Mouse (Mus musculus): ENCODE measurements around the gene Cyp39a1. TPM values are rescaled to one million over a fixed set of nuclear protein-coding genes. Genes with fewer than 3 reads are reported as not detected.

Gene Cyp39a1
- total RNA-seq, 2 experiments from 2014 or later: 0.99 to 1.6 TPM

GRCm38 (mm10) chr17:43677317-43677716, 10.1 kb downstream of the Cyp39a1 start:
- DNase-seq (ENCODE audit: low spot score in 2 of 2): no peak

DNA sequence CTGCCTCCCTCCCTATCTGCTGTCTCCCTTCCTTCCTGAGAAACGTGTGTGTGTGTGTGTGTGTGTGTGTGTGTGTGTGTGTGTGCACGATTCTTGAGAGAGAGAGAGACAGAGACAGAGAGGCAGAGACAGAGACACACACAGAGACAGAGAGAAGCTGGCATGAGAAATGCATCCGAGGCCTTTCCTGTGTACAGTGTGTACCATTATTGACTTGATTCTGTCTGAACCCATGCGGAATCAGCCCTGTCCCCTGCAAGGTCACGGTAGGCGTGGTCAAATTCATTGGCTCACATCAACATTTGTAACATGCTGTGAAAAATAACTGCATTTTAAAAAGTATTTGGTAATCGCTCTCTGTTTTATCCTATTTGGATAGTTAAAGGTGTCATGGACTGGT, 16.9 kb downstream of the Cyp39a1 start:
- no peak for DNase-seq (ENCODE audit: low spot score in 2 of 2)

DNA sequence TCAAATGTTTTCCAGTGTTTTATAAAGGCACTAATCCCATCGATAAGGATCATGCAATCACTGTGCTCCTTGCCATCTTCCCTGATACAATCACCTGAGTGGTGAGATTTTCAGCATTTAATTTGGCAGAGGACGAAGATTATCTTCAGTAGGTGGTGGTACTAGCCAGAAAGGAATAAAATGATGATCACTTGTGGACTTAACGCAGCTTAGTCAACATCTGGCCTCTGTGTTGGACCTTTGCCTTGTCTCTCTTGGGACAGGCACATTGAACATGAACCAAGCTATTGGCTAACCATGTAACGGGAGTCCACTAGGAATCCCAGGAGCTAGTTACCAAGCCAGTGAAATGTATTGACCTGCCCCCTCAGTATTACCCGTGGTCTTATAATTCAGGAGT, 17.4 kb downstream of the Cyp39a1 start:
- no peak for DNase-seq (ENCODE audit: low spot score in 2 of 2)

GRCm38 (mm10) chr17:43689591-43689990, 22.4 kb downstream of the Cyp39a1 start:
- no peak for DNase-seq (ENCODE audit: low spot score in 2 of 2)

DNA sequence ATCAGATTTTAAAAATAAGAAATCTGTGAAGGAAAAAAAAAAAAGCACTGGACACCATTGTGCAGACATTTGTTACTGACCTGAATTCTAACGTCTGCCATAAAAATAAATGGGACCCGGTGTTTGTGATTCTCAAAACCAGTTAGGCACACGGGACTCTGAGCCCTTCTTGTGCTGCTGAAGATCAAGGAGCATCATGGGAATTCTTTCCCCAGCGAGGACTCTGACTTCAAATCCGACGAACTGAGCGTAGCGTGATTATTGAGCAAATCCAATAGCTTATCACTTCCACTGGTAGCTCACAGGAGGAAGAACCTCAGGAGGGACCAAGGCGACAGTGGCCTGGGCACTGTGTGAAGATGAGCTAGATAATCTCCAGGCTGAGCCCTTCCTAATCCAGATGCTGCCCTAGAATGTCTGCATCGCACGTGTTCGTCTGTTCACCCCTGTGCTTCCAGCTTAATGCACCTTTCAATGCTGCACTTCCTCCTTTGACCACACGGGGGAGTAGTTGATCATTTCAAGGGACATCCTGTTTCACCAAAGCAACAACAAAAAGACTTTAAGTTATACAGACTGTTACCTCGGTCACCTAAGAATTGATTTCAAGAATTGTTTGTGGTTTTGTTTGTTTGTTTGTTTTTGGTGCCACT, 31.9 kb downstream of the Cyp39a1 start:
- DNase-seq (ENCODE audit: low spot score in 2 of 2): peak; percentile 57 to 72

DNA sequence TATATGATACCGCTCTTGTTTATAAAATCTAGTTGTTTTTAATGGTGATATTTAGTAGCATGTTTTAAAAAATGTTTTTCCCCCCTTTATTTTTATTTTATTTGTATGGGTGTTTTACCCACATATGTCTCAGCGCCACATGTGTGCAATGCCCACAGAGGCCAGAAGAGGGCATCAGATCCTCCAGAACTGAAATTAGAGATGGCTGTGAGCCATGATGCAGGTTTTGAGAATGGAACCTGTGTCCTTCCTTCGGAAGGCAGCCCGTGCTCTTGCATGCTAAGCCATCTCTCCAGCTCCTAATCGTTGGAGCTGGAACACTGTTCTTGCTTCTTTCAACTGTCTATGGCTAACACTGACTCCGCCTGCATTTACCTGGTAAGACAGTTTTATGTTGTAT, 33.8 kb downstream of the Cyp39a1 start:
- peak; percentile 57 to 58 for DNase-seq (ENCODE audit: low spot score in 2 of 2)

GRCm38 (mm10) chr17:43704216-43704930, 37.1 kb downstream of the Cyp39a1 start:
- no peak for DNase-seq (ENCODE audit: low spot score in 2 of 2)

GRCm38 (mm10) chr17:43706749-43707148, 39.5 kb downstream of the Cyp39a1 start:
- DNase-seq (ENCODE audit: low spot score in 2 of 2): no peak

DNA sequence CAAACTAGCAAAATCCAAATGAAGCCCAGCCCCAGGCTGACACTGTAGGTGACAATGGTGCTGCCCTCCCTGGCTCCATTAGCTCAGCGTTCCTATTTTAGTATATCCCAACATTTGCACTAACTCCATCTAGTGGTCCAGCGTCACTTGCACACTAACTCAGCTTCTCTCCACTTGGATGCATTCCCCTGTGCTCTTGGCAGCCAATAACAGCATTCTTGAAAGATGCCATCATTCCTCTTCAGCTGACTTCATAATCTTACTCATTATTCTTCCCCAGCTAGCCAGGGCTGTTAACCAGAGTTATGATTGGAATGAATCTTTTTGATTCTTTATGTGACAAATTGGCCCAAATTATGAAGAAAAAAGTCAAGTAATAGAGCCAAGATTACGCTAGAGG, 40.0 kb downstream of the Cyp39a1 start:
- DNase-seq (ENCODE audit: low spot score in 2 of 2): no peak

DNA sequence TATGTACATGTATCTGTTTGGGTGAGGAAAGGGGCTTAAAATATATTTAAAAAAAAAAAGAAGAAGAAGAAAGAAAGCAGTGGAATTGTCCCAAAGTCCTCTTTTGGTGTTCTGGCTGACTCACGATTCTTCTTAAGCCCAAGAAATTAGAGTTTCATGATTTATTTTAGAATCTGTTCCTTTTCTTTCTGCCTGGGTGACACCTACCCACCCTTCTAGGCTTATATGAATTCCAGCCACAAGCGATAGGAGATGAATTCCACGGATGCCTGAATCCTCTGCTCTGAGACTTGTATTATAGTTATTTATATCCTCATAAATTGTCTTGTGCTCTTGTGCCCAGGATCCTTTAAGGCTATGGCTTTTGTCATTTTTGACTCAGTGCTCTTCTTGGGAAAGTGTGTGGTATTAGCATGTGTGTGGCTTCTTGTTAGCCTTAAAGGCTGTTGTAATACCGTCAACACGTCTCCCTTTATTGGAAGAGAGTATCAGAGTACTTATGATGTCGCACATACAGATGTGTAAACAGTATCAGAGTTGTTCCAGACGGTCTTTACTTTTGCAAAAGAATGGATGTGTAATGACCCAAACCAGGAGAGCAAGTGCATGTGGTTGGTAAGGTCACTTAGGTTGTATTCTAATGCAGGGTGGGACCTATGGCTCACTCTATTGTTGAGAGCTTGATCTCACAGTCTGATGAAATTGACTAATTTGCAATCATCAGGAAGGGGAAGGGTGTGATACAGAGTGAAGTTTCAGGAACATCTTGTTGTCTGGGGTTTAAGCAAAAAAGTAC, 44.5 kb downstream of the Cyp39a1 start:
- no peak for DNase-seq (ENCODE audit: low spot score in 2 of 2)

DNA sequence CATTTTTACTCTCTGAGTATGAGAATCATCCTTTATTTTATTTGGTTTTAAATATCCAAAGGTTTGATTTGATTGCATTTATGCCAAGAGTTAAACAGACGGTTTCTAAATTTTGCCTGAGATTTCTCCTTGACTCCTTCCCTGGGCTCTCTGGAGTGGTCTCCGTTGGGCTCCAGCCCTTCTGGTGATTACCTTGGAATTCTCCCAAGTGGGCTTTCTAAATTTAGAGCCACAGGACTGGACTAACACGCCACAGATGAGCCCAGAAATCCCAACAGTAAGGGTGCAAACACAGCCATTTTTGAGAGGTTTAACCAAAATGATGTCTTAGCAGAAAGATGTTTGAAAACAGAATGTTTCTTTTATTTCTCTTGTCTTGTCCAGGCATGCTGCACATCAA, 47.0 kb downstream of the Cyp39a1 start:
- peak in 1 of 2 experiments; percentile 4 for DNase-seq (ENCODE audit: low spot score in 2 of 2)

DNA sequence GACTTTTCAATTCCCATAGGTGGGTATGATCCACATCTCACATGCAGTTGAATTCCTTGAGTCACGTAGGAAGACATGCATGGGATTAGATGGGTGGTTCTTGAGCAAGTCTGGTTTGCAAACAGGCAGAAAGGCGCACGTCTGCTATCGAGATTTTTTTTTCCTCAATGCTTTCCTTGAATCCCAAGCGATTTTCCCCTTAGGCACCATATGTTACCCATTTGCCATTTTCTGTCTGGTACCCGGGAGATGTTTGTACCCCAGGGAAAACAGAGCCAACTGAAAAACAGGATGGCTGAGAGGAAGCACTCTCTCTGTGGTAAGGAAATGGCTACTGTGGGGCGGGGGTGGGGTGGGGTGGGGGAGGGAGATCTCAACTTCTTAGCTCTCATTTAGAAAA, 49.4 kb downstream of the Cyp39a1 start:
- peak in 1 of 2 experiments; percentile 9 for DNase-seq (ENCODE audit: low spot score in 2 of 2)

- no peak for DNase-seq (ENCODE audit: low spot score in 2 of 2)
Measured at GRCm38 (mm10) chr17:43719401-43719800, 52.2 kb downstream of the Cyp39a1 start.

DNA sequence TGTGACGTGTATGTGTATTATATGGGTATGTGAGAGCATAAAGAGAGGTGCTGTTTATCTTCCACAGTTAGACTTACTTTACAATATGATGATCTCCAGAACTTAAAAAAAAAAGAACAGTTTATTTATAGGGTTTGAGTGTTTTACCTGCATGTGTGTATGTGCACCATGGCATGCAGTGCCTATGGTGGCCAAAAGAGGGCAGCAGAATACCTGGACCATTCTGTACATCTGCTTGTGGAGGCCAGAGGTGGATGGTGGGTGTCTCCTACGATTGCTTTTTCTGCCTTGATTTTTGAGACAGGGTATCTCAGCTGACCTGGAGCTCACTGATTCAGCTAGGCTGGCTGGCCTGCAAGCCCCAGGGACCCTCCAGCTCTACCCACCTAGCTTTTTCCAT, 57.3 kb downstream of the Cyp39a1 start:
- DNase-seq (ENCODE audit: low spot score in 2 of 2): no peak

GRCm38 (mm10) chr17:43731327-43731726, 64.1 kb downstream of the Cyp39a1 start:
- DNase-seq (ENCODE audit: low spot score in 2 of 2): no peak

- no peak for DNase-seq (ENCODE audit: low spot score in 2 of 2)
Measured at GRCm38 (mm10) chr17:43731976-43732375, 64.8 kb downstream of the Cyp39a1 start.

DNA sequence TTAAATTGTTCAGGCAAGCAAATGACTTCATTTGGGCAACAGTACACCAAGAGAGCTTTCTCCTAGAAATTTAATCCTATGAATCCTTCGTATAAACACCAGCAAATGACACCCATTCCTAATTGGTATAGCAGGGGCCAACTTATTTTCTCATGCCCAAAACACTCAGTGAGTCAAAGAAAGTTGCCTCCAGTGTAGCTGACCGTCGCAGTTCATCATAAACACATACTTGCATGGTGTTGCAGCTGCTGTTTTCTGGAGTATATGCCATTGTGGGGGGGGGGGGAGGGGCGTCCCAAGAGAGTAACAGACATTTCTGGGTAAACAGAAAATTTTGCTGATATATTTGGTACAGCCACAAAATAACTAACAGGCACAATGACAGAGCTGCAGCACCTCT, 67.0 kb downstream of the Cyp39a1 start:
- no peak for DNase-seq (ENCODE audit: low spot score in 2 of 2)

DNA sequence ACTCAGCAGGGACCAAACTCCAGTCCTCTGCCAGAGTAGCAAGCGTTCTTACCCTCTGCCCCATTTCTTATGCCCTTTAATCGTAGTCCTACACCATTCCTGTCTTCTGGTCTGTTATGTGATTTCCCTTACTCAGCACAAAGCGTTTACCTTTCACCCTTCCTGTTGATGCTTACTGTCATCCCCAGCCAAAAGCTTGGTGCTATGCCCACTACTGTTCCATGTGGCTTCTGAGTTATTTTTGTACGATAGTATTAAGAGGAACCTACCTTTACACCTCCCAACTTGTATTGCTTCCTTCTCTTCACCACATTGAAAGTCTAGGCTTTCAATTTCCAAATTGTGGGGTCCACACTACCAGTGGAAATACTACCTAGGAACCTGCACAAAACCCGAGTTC, 76.7 kb downstream of the Cyp39a1 start:
- DNase-seq (ENCODE audit: low spot score in 2 of 2): no peak

DNA sequence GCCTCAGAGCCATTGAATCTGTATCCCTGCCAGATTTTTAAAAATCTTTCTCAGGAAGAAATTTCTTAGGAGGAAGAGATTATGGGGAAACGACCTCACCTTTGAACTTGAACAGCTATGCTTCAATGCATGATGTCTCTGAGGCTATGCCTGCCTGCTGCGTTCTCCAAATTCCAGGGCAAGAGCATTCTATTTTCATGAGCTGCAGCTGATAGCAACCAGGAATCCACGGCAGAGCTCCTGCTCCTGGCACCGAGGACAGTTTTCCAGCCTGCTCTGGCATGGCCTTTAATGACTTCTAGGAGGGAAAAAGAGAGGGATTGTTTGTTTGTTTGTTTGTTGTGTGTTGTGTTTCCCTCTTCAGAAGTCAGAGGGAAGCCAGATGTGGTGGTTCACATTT, 77.2 kb downstream of the Cyp39a1 start:
- no peak for DNase-seq (ENCODE audit: low spot score in 2 of 2)

GRCm38 (mm10) chr17:43751146-43751545, 83.9 kb downstream of the Cyp39a1 start:
- DNase-seq (ENCODE audit: low spot score in 2 of 2): no peak

DNA sequence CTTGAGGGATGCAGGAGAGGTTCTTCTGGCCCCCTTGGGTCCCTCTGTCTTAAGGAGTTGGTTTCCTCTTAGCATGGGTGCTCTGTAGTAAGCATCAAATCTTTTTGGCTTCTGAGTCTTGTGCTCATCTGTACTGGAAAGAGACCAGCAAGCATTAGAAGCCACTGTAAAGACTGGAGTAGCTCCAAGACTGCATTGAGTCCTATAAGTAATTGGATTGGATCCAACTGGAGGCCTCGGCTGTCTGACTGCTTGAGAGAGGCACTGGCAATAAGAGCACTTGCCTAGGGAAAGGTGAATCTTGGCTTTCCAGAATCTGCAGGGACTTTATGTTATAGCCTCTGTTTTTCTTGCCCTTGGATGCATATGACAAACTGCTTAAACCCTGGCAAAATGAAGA, 85.6 kb downstream of the Cyp39a1 start:
- no peak for DNase-seq (ENCODE audit: low spot score in 2 of 2)

DNA sequence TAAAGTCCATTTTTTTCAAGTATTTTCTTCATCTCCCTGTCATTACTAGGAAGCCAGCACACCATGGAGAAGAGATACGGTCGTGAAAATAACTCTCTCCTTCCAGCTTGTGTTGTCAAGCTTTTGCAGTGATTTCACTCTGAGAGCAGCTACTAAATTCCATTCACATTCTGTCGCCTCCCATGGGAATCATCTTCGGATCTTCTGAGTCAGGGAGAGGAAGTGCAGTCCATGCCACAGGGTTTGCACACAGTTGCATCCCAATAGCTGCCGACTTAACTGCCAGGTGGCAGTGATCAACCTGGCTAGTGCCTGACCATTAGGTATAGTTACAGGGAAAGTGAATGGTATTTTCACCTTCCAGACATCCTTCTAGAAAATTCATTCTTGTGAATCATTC, 87.5 kb downstream of the Cyp39a1 start:
- DNase-seq (ENCODE audit: low spot score in 2 of 2): no peak

Measured in layer of hippocampus, postnatal 14 days (tissue).